Mouse (Mus musculus): ENCODE results near the gene Rasal3.

DNA sequence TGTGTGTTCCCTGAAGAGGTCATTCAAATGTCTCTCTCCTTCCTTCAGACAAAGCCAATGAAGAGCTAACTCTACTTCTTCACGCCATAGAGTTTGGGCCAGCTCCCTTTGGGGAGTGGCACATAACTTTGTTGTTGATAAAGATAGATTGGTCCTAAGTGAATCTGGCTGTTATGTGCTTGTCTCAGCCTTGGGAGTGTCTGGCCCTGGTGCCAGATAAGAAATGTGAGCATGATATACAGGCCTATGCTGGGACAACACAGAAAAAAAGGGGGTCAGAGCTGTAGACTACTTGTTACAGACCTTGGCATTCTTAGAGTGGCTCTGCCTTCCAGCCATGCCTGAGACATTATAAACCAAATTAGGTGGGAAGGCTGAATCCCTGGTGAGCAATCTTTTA is 38.1 kb downstream of the Rasal3 start:
- TF ChIP-seq GATA1 (IDR thresholded peaks at IDR 0.05; ENCODE audit: borderline replicate concordance, low read length), result no peak
- no peak for TF ChIP-seq FLI1 (IDR thresholded peaks at IDR 0.05; ENCODE audit: low read length)
